Mouse (Mus musculus): ENCODE results near the gene Myo1e. TPM values are rescaled to one million over a fixed set of nuclear protein-coding genes. Genes with fewer than 3 reads are reported as not detected.
A peak's percentile ranks its signal among the peaks of the same experiment; 100 is the strongest.

Myo1e gene
- total and polyA plus RNA-seq, 3 experiments: 4.2 to 29.3 (median 23.4) TPM

DNA sequence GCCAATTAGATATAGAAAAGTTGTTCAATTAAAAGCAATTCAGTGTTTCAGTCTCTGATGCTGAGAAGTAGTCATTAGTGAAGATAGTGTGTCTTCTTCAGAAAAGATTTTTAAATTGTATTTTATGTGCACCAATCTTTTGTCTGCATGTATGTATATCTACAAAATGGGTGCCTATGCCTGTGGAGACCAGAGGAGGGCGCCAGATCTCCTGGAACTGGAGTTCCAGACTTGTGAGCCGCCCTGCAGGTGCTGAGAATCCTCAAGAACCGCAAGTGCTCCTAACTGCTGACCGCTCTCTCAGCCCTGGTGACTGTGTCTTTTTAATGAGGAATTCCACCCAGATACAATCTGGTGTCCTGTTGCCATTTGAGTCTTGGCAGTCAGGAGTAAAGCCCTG is 76.0 kb downstream of the Myo1e start:
- DNase-seq: no peak

DNA sequence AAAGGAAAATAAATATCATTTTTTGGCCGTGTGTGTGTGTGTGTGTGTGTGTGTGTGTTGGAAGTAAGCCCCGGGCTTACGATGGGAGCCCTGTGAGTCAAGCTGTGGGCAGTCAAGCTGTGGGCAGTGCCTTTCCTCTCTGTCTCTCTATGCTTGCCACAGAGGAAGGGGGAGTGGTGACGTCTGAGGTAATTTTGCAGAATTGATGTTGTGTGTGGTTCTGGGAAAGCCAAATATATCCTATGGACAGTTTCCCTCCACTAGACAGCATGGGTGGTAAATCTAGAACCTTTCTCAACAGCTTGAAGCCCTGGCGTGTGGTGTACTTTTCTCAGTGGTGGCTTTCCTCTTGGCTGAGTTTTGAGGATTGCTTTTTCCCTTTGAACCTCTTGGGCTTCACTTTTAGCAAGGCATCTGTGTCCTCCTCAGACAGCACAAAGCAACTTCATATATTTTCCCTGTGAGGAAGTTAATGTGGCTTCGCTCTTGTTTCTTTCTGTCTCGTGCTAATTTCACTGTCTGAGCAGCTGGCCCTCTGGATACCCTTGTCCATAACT is 77.5 kb downstream of the Myo1e start:
- no peak for DNase-seq

DNA sequence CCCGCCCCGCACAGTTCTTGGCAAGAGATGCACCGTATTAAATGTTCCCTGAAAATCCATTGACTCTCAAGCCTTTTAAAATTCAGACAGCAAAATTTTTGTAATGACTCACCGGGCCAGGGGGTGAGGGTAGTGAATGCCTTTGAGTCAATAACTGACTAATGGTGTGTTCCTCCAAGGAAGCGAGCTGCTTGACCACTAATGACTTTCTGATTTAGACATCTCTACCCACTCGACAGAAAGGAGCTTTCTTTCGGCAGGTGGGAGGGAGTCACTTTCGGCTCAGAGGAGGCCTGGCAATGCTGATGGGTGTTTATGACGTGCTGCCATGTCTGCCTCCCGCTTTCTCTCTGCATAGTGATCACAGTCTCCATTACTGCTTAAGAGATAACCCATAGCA is 83.6 kb downstream of the Myo1e start:
- DNase-seq: peak; percentile 36

DNA sequence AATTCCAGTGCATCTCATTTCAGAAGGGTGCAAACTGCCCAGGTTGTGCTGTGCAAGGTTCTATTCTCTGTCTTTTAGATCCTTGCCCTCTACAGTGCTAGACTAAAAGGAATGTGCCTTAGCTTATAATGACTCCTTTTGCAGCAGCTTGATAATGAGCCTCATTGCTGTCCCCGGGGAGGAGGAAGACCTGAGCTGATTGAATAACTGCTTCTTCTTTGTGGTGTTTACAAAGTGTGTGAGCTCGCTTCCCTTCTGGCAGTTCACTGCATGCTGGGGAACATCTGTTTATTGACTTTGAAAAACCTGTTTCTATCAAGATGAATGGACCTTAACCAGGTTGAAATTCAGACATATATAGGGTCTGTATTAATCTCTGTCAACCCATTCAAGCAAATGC is 89.8 kb downstream of the Myo1e start:
- no peak for DNase-seq

DNA sequence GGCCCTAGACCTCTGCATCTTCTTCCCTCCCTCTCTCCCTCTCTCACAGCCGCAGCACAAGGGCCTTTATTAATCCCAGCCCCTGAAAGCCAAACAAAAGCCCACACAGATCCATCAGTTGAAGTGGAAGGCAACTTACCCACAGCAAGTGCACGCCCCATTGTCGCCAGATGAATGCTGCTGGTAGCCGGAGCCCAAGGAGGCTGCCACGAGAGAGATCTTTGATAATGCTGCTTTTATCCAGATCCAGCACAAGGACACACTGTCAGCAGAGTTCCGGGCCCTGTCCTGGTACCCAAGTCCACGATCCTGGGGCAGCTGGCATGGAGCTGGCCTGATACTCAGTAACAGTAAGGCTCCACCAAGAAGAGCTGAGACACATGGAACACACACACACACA is 91.1 kb downstream of the Myo1e start:
- DNase-seq: no peak

DNA sequence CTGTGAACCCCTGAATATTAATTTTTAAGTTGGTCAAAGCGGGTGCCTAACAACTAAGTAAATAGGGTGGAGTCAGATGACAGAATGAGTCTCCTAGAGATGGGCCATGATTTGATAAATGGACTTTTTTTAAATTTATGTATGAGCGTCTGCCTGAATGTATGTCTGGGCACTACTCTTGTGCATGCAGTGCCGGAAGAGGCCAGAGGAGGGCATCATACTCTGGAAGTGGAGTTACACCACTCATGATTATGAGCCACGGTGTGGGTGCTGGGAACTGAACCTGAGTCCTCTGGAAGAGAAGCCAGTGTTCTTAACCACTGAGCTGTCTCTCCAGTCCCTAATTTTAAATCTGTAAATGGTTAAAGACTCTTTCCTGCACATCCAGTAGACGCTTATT is 93.6 kb downstream of the Myo1e start:
- DNase-seq: no peak

DNA sequence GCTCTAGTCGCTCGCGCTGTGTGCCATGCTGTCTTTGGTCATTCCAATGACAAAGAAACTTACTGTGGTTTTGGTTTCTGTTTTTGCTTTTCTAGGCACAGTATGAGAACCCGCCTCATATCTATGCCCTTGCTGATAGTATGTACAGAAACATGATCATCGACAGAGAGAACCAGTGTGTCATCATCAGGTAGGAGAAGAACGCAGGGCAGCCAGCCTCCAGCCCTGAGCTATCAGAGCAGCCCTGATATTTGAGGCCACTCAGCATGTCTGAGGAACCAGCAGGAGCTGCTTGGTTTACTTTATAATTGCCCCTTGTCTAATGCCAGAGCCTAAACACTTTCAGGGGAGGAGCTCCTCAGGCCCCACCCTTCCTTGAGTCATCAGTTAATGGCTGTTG is 94.4 kb downstream of the Myo1e start:
- no peak for DNase-seq

DNA sequence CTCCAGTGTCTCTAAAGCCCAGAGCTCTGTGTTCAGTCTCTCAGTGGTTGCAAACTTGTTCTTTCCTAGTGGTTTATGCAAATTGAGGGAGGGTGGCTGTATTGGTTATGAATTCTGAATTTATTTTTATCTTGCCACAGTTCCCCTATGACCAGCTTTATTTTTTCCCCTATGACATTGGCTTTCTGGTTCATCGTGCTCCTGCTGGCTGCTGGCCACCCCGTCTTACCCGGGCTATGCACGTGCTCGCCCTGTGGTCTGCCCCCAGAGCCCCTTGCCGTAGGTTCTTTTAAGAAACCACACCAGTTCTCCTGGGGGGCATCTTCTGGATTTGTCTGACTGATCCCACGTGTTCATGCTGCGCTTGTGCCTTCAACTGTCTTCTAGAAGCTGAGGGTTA is 97.8 kb downstream of the Myo1e start:
- no peak for DNase-seq

DNA sequence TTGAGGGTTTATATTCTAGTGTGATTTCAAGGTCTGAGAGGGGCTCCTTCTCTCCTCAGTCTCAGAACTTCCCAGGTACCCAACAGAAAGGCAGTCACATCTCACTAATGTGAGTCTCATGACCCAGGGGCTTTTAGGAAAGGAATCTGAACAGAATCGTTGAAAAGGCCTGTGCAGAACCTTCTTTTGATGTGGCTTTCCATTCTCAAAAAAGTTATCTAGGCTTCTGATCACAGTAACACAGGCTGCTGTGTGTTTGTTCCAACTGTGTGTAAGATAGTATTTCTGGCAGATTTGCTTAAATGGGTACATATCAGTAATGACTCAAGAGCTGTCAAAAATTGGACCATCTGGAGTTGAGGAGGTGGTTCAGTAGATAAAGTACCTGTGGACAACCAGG is 102.9 kb downstream of the Myo1e start:
- DNase-seq: no peak

DNA sequence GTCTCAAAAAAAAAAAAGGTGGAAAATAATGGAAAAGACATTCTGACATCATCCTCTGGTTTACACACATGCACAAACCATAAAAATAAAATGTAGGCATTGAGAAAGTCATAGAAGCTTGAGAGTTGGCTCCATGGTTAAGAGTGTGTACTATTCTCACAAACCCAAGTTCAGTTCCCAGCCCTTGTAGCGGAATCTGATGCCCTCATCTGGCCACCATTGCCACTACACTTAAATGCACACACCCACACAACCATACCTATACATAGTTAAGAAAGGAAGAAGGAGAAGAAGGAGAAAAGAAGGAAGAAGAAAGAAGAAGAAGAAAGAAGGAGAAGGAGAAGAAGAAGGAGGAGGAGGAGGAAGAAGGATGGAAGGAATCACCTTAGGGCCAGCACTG is 106.9 kb downstream of the Myo1e start:
- no peak for DNase-seq

DNA sequence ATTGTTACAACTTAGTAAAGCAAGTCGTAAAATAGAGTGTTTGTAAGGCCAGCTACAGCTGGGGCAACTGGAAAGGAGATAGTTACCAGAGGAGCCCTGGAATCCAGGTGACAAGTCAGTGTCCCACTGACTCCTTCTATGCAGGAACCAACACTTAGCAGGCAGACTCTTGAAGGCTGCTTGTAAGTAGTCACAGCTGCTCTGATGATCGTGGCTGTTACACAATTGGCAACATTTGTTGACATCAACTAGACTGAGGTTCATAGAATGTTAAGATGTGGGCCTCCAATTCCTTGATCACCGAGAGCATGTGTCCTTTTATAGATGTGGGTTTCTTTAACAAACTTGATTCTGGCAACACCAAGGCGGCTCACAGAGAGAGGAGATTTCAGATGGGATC is 108.0 kb downstream of the Myo1e start:
- no peak for DNase-seq

DNA sequence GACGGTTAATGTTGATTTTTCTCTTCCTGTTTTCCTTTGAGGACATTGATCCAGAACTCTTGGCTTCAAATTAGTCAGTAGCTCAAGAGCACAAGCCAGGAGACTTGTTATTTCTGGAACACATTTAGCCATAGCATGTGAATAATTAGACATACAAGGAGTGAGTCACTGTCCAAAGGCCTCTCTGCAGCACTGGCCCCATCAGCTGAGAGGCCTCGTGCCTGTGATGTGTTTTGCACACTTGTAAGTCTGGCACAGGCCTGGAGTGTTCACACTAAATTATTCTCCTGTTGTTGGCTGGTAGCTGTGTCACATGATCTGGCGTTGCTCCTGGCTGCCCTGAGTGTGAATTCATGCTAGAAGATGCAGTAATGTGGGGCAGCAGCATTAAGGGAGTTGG is 111.5 kb downstream of the Myo1e start:
- DNase-seq: peak; percentile 31

DNA sequence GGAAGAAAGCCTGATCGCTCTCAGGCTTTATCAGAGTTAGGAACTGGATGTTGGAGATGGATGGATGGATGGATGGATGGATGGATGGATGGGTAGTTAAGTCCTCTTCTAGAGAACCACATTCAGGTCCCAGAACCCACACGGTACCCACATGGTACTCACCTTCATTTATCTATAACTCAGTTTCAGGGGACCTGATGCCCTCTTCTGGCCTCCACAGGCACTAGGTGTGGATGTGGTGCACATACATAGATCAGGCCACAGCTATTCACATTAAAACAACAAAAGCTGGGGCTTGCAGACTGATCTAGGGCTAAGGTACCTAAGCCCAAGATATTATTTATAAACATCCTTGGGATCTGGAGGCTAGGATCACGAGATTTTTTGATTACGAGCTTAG is 117.2 kb downstream of the Myo1e start:
- DNase-seq: no peak

DNA sequence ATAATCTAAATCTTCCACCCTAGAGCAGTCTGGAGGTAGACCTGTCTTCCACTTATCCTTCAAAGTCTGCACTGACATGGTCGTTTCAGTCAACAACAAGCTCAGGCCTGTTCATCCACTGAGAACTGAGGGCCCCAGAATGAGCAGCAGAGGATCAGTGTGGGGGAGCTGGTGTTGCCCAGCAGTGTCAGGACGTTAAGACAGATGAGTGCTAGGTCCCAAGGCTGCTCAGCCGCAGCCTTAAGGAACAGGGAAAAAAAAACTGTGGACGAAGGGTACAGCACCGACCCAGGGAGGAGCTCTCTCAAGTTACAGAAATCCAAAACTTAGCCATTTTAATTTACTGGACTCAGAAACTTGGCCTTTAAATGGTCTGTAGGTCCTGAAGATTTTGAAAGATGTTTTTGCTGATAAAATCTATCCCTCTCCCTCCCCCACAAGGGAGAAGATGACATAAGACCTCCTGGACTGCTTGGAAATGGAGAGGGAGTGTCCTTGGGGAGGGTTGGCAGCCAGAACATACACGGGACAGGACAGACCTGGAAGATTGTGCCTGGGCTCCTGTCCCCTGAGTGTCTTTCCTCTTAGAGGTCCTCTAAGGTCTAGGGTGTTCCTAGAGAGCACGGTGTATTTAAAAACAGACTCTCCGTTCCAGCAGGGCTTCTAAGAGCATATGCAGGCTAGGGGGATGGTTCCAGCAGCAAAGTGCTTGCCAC is 118.9 kb downstream of the Myo1e start:
- peak; percentile 61 for DNase-seq

DNA sequence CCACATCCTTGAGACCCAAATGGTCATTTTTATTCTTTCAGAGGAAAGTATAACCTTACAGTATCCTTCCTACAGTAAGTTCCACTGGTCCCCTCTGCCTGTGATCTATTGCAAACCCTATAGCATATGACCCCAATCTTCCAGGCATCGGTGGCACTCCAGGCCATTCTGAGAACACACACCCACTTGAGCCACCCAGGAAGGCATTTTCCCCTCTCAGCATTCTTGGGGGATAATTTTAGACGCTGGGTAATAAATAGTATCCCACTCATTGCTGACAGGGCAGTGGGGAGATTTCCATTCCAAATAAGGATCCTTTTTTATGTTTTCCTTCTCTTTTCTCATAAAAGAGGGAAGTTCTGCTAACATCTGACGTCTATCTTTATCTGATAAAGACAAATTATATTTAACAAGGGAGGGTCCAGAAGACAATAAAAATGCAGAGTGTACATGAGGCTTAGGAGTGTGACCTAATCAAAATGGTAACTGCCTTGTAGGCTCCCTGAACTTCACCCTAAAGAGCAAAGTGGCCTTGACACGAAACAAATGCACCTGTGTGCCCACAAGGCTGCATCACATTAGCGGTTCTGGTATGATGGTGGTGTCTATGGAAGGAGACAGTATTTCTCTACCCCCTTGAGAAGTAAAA is 121.2 kb downstream of the Myo1e start:
- no peak for DNase-seq

DNA sequence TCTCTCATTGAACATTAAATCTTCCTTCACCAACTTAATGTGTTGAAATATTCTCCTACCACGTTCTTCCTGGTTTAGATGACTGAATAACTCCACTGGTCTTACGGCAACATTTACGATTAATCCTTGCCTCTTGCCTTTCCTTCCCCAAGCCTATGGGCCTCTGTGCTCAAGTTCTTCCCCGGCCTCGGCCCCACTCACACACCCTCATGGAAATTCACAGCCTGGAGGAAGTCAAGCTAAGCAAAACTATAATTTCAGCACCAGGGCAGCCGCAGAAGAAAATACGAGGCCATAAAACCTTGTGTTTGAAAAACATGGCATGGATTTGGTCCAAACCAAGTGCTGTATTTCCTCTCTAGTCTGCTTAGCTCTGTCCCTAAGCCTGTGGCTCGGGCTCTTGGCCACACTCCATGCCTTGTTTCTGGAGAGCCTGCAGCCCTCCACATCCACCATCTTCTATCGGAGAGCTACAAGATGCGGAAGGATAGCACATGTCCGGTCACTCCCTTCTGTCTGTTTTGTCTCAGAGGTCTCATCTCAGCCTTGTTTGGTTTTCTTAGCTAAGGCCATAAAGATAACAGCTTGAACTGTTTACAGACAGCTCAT is 124.7 kb downstream of the Myo1e start:
- no peak for DNase-seq

DNA sequence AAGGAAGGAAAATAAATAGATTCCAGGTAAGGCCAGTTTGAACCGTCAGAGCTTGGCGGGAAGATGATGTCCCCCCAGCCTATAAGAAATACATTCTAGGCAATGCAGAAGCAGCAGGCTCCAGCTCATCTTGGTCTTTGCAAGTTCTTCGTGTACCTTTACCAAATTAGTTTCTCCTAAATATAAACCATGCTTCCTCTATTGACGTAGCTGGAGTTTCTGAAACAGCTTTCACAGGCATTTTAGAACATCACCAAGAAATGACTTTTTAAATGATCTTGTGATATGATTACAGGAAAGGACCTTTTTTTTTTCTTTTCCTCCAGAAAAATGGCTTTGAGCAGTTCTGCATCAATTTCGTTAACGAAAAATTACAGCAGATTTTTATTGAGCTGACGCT is 131.2 kb downstream of the Myo1e start:
- DNase-seq: no peak

DNA sequence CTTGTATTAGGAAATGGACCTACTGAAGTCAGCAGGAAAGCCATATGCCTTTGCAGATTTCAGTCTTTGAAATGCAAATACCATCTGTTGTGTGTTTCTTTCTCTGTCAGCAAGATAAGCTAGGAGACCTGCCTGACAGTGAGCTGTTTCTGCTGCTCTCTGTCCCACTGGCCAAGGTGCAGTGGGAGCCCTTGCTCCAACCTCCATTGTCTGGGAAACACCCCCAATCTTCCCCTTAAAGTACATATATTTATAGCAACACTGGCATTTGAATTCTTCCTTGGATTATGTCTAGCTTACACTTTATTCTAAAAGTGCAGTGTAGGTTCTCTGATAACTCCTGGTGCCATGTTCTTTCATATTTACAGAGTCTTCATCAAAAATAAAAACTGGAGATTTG is 131.7 kb downstream of the Myo1e start:
- DNase-seq: no peak

DNA sequence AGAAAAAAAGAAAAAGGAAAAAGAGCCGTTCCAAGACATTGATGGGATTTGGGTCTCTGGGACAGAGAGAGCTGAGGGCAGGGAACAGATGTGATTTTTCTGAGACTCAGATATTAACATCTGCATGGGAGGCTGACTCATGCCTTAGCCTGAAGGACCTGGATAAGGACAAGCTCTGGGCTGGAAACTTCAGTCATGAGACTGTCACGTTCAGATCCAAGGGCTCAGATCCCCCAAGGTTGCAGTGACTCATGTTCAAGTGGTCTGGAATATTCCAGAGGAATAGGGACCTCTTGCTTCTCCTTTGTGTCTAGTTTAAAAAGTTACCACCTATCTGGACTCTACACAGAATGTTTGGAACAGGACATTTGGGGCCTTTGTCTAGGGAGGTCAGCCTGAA is 142.1 kb downstream of the Myo1e start:
- peak; percentile 86 for DNase-seq

DNA sequence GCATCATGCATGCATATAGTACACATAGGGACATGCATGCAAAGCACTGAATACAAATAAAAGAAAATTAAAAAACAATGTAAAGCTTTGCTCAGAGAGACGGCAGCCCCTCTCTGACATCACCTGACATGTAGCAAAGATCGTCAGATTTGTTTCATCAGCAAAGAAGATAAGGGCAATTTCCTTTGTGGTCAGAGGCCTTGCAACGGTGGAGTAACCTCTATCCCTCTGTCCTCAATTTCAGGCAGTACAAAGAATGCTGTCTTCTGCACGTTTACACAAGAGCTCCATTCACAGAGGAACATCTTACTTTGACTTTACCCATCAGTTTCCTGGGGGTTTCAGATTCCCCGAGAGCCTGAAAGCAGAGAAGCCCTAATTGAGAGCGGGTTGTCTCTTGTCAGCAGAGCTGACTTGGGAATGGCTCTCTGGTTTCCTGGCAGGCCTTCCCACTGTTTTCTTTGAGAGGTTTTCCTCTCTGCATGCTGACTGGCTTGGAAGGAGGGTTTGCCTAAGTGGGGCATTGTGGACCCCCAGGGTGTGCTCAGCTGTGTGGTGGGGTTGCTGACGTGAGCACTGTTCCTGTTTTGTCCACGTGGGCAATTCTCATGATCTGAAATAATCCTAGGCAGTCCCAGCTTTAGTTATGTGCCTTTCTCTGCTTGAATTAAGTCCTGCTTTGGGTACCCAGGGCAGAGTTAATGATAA is 144.6 kb downstream of the Myo1e start:
- no peak for DNase-seq

DNA sequence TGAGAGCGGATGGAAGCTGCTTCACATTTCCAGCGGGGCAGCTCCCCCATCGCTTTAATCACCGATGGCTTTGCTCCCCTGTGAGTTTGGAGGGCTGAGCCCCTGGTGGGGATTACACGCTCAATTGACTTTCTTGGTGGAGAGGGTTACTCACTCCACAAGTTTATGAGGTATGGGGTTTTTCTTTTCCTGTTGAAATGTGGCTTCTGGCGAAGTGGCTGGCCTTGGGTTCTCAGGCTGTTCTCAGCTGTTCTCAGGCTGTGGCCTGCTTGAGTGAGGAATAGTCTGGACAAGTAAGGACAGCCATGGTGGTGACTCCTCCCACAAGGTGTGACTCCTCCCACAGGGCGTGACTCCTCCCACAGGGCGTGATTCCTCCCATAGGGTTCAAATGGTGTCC is 149.1 kb downstream of the Myo1e start:
- DNase-seq: no peak

DNA sequence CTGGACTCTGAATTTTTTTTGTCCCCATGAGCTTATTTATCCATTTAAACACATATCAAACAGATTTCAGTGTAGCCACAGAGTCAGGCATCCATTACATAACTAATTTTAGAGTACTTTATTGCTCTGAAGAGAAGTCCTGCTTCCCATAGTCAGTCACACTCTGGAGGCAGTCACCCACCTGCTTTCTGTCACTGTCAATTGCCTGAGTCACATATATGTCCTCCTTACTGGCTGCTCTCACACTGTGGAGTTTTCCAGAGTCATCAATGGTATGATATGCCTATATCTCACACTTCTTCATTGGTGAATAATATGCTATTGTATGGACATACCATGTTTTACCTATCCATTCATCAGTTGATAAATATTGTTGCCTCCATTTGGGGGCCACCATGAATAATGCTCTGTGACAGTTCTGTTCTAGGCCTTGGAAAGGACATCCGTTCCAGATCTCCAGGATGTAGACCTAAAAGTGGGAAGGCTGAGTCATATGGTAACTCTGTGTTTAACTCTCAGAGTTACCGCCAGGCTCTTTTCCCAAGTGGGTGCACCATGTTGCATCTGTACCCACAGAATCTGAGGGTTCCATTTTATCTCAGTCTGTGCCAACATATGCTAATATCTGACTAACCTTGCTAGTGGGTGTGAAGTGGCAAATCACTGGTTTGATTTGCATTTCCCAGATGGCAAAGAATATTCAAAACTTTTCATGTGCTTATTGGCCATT is 152.4 kb downstream of the Myo1e start:
- DNase-seq: no peak
